ENCODE assay signal across 15 mouse cellular contexts in the genomic region with DNA sequence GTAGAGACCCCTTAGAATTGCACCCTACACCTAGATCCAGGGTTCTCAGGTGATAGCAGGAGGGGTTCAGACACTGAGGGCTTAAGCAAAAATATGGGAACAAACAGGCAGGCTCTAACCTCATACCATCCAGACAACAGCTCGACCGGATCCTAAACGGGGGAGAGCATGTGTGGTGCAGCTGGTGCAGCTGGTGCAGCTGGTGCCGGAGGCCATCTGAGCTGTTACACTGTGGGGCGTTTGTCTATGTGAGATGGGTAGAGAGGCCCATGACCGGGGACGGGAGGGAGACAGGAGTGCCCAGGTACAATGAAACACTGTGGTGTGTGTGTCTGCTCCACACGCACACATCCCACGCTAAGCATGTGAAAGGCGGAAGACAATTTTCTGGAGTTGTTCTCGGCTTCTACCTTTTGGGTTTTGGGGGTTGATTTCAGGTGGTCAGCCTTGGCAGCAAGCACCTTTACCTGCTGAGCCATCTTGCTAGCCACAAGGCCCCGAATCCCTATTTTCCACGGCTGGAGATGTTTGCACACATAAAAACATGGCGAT. TPM values are rescaled to one million over a fixed set of nuclear protein-coding genes. Genes with fewer than 3 reads are reported as not detected.
DNase-seq lines count a peak whose midpoint lies in the region; ATAC-seq and TF ChIP-seq lines count a peak whose summit lies in the region.
"Had no signal": no experiment of that assay in that cellular context is flagged by ENCODE, and none has a peak within 500 bp of the region (broad histone marks: within the 10 kb centered on the region; RNA-seq: fewer than 3 reads in every experiment).

No protein-coding gene starts in this region.

- H3K9ac ChIP-seq in embryonic facial prominence, embryonic 13.5 days = no peak overlapping the region
- 0 out of 2 replicates have a peak overlapping the region, but pooled peaks have one; percentile 19 for H3K9ac ChIP-seq in hindbrain, embryonic 11.5 days (ENCODE audit: low read depth, low read length)
- H3K9ac ChIP-seq: embryonic facial prominence, embryonic 15.5 days; heart, embryonic 12.5 days; hindbrain, embryonic 15.5 days had no signal

- no peaks in the 10 kb centered on the region for H3K36me3 ChIP-seq in embryonic facial prominence, embryonic 13.5 days
- peaks cover 11% of the 10 kb centered on the region for H3K36me3 ChIP-seq in embryonic facial prominence, embryonic 10.5 days (replicated peaks)
- H3K36me3 ChIP-seq in hindbrain, embryonic 11.5 days (ENCODE audit: control insufficient read depth, insufficient read depth, low read length) = no peaks in the 10 kb centered on the region
- H3K36me3 ChIP-seq in myocyte (ENCODE audit: control insufficient read depth, insufficient read depth) = peaks cover 3% of the 10 kb centered on the region
- H3K36me3 ChIP-seq in kidney, adult 2 months (ENCODE audit: control insufficient read depth, insufficient read depth, low read length) = no peaks in the 10 kb centered on the region
- H3K36me3 ChIP-seq: embryonic facial prominence, embryonic 15.5 days; hindbrain, embryonic 15.5 days had no signal

- peaks cover 10% of the 10 kb centered on the region for H3K27me3 ChIP-seq in embryonic facial prominence, embryonic 13.5 days
- H3K27me3 ChIP-seq in embryonic facial prominence, embryonic 10.5 days (replicated peaks; ENCODE audit: low read depth, poor library complexity, severe bottlenecking) = peaks cover 32% of the 10 kb centered on the region
- no peaks in the 10 kb centered on the region for H3K27me3 ChIP-seq in hindbrain, embryonic 11.5 days (ENCODE audit: control insufficient read depth, insufficient read depth, low read length)
- H3K27me3 ChIP-seq in myocyte (ENCODE audit: control insufficient read depth, insufficient read depth, insufficient read length) = no peaks in the 10 kb centered on the region
- no peaks in the 10 kb centered on the region for H3K27me3 ChIP-seq in kidney, adult 2 months (replicated peaks; ENCODE audit: control insufficient read depth, insufficient read depth, low read length)
- H3K27me3 ChIP-seq: hindbrain, embryonic 15.5 days had no signal

- no peaks in the 10 kb centered on the region for H3K9me3 ChIP-seq in embryonic facial prominence, embryonic 13.5 days
- no peaks in the 10 kb centered on the region for H3K9me3 ChIP-seq in embryonic facial prominence, embryonic 10.5 days
- no peaks in the 10 kb centered on the region for H3K9me3 ChIP-seq in hindbrain, embryonic 11.5 days (ENCODE audit: control insufficient read depth, low read length)
- H3K9me3 ChIP-seq: embryonic facial prominence, embryonic 15.5 days; heart, embryonic 12.5 days; hindbrain, embryonic 15.5 days had no signal

- no peak for TF ChIP-seq CTCF in kidney, adult 2 months (conservative IDR thresholded peaks at IDR 0.05; ENCODE audit: insufficient read depth, insufficient read length, low read depth, low read length)

- no peak for TF ChIP-seq POLR2A in myocyte (IDR thresholded peaks at IDR 0.05; ENCODE audit: insufficient read length, low read depth)
- no peak for TF ChIP-seq POLR2A in kidney, adult 2 months (IDR thresholded peaks at IDR 0.05; ENCODE audit: low read depth, low read length)

- H3K27ac ChIP-seq in embryonic facial prominence, embryonic 13.5 days = no peak overlapping the region
- H3K27ac ChIP-seq in embryonic facial prominence, embryonic 10.5 days (replicated peaks) = no peak overlapping the region
- no peak overlapping the region for H3K27ac ChIP-seq in hindbrain, embryonic 11.5 days (ENCODE audit: low read depth, low read length)
- H3K27ac ChIP-seq in kidney, adult 2 months (ENCODE audit: insufficient read depth, low read depth, low read length) = no peak overlapping the region
- H3K27ac ChIP-seq: embryonic facial prominence, embryonic 15.5 days; gastrocnemius, adult 2 months; hindbrain, embryonic 15.5 days; left cerebral cortex, adult 2 months had no signal

- no peak overlapping the region for H3ac ChIP-seq in myocyte (ENCODE audit: control insufficient read depth, insufficient read length)

- no peaks in the 10 kb centered on the region for H3K79me2 ChIP-seq in myocyte (ENCODE audit: control insufficient read depth, insufficient read depth)

- ATAC-seq in embryonic facial prominence, embryonic 13.5 days (ENCODE audit: insufficient number of reproducible peaks, insufficient read depth, low FRiP score, low TSS enrichment, low read depth) = no peak
- ATAC-seq in hindbrain, embryonic 11.5 days (ENCODE audit: low FRiP score) = peak; percentile 43; the same call in 1 of the 2 replicates

- H3K4me2 ChIP-seq in embryonic facial prominence, embryonic 13.5 days = 0 out of 2 replicates have a peak overlapping the region, but pooled peaks have one; percentile 9
- H3K4me2 ChIP-seq in hindbrain, embryonic 11.5 days (replicated peaks; ENCODE audit: low read depth, low read length) = no peak overlapping the region
- H3K4me2 ChIP-seq in myocyte (ENCODE audit: low read depth) = no peak overlapping the region
- H3K4me2 ChIP-seq: embryonic facial prominence, embryonic 15.5 days; heart, embryonic 12.5 days; hindbrain, embryonic 15.5 days; liver, embryonic 11.5 days had no signal

- H3K4me1 ChIP-seq in embryonic facial prominence, embryonic 13.5 days = peaks cover 26% of the 10 kb centered on the region
- H3K4me1 ChIP-seq in embryonic facial prominence, embryonic 10.5 days = peaks cover 36% of the 10 kb centered on the region
- H3K4me1 ChIP-seq in hindbrain, embryonic 11.5 days (replicated peaks; ENCODE audit: control insufficient read depth, insufficient read depth, low read length) = peaks cover 12% of the 10 kb centered on the region
- H3K4me1 ChIP-seq in kidney, adult 2 months (ENCODE audit: control insufficient read depth, insufficient read depth, low read length) = 0 out of 2 replicates have a peak, but pooled peaks cover 3% of the 10 kb centered on the region

- H3K4me3 ChIP-seq in embryonic facial prominence, embryonic 13.5 days = no peak overlapping the region
- H3K4me3 ChIP-seq in embryonic facial prominence, embryonic 10.5 days = no peak overlapping the region
- H3K4me3 ChIP-seq in hindbrain, embryonic 11.5 days (ENCODE audit: low read depth, low read length) = no peak overlapping the region
- no peak overlapping the region for H3K4me3 ChIP-seq in myocyte
- H3K4me3 ChIP-seq in kidney, adult 2 months (ENCODE audit: insufficient read depth, low read depth, low read length) = no peak overlapping the region
- H3K4me3 ChIP-seq: embryonic facial prominence, embryonic 15.5 days; gastrocnemius, adult 2 months; heart, embryonic 12.5 days; hindbrain, embryonic 15.5 days; left cerebral cortex, adult 2 months had no signal

- DNase-seq in embryonic facial prominence, embryonic 10.5 days (ENCODE audit: low spot score) = no peak
- DNase-seq in A20 (ENCODE audit: low read depth, low spot score) = peak; percentile 81
- DNase-seq in hindbrain, embryonic 11.5 days (ENCODE audit: low spot score) = peak; percentile 54
- DNase-seq in frontal cortex, postnatal 36 days (ENCODE audit: low spot score in 2 of 2) = no peak
- no peak for DNase-seq in kidney, adult 2 months
- no peak for DNase-seq in adrenal gland, postnatal 36 days

- 73% methylated on average over 14 of the region's 14 CpGs for WGBS in embryonic facial prominence, embryonic 13.5 days
- 79% methylated on average over 14 of the region's 14 CpGs for WGBS in embryonic facial prominence, embryonic 10.5 days
- WGBS in hindbrain, embryonic 11.5 days = 68% methylated on average over 14 of the region's 14 CpGs
- WGBS in kidney, adult 2 months = 81% methylated on average over 14 of the region's 14 CpGs

TF ChIP-seq in myocyte, 11 proteins besides CTCF, POLR2A, EP300 and RAD21:
- TF ChIP-seq MYOG (IDR thresholded peaks at IDR 0.05; ENCODE audit: control insufficient read depth in 1 of 3, insufficient read depth in 1 of 3, insufficient read length in 2 of 3, low read depth in 2 of 3) (peak in 2 of 3 experiments; percentile 96), POLR2AphosphoS2 (IDR thresholded peaks at IDR 0.05; ENCODE audit: insufficient read length, low read depth) (peak; percentile 37), E2F4 (IDR thresholded peaks at IDR 0.05; ENCODE audit: insufficient read depth) (no peak), MAX (IDR thresholded peaks at IDR 0.05; ENCODE audit: low read depth) (no peak), TCF3 (IDR thresholded peaks at IDR 0.05; ENCODE audit: insufficient read length, low read depth) (peak; percentile 95), REST (IDR thresholded peaks at IDR 0.05; ENCODE audit: insufficient read depth, insufficient read length) (no peak), MYOD1 (IDR thresholded peaks at IDR 0.05; ENCODE audit: control insufficient read depth in 1 of 3, insufficient read length in 2 of 3, low read depth in 2 of 3) (peak in 2 of 3 experiments; percentile 91 to 92), TCF12 (IDR thresholded peaks at IDR 0.05; ENCODE audit: insufficient read depth, poor library complexity, severe bottlenecking) (no peak)

RNA-seq across cellular contexts. Expression of a gene that starts 3.0 kb away (rescaled TPM):
- polyA plus RNA-seq in embryonic facial prominence, embryonic 13.5 days (2015; fragmentation: Nextera tagmentation; extraction: Ambion mirVana) = 16.2 and 16.7 TPM in 2 replicates
- polyA plus RNA-seq in embryonic facial prominence, embryonic 10.5 days (2016; fragmentation: Nextera tagmentation; extraction: Ambion mirVana) = 8.0 and 9.5 TPM in 2 replicates
- polyA plus RNA-seq in hindbrain, embryonic 11.5 days (2014; fragmentation: Nextera tagmentation; extraction: Ambion mirVana) = 31.4 and 40.3 TPM in 2 replicates
- polyA plus RNA-seq in myocyte (2012; fragmentation: generic; extraction: Trizol) = 0.11 TPM
- polyA plus RNA-seq in kidney, adult 2 months (2012; rRNA removed) = 2.4 and 3.4 TPM in 2 replicates
- 10 to 100 TPM in 1 of 2 experiments, 1 to 10 TPM in 1; 7.6 to 16.8 TPM for total RNA-seq in adrenal gland, postnatal 36 days (2021)
- total RNA-seq: ES-E14 had no signal

RNA-seq across cellular contexts. Expression of a gene that starts 6.0 kb away (rescaled TPM):
- 9.2 and 9.6 TPM in 2 replicates for polyA plus RNA-seq in embryonic facial prominence, embryonic 13.5 days (2015; fragmentation: Nextera tagmentation; extraction: Ambion mirVana)
- 7.9 and 9.5 TPM in 2 replicates for polyA plus RNA-seq in embryonic facial prominence, embryonic 10.5 days (2016; fragmentation: Nextera tagmentation; extraction: Ambion mirVana)
- 7.8 and 11.0 TPM in 2 replicates for polyA plus RNA-seq in hindbrain, embryonic 11.5 days (2014; fragmentation: Nextera tagmentation; extraction: Ambion mirVana)
- polyA plus RNA-seq in myocyte (2012; fragmentation: generic; extraction: Trizol) = 6.5 TPM
- polyA plus RNA-seq in kidney, adult 2 months (2012; rRNA removed) = 0.45 and 0.61 TPM in 2 replicates
- 1 to 10 TPM; 1.3 to 2.7 TPM for total RNA-seq in adrenal gland, postnatal 36 days (2021)

Comparison
In these comparisons a context has a peak if more than half of its experiments do, and no peak if none do; other contexts are left out.
1. DNase-seq: peak in A20 (single experiment) and hindbrain, embryonic 11.5 days (single experiment); none in embryonic facial prominence, embryonic 10.5 days (single experiment), frontal cortex, postnatal 36 days (0 of 2), kidney, adult 2 months (single experiment) and adrenal gland, postnatal 36 days (0 of 2).